Mouse (Mus musculus) cerebellum, adult 2 months (tissue): Measurements from ENCODE around the gene Gm595.

Experiments used
- CTCF ChIP-seq: fragments of 200-500 bp; IDR thresholded peaks from 2 replicates; pipeline ENCODE4 v1.5.1; 2011; ENCODE audit warnings: low read depth, mild to moderate bottlenecking, control low read depth, low read length, moderate library complexity, borderline replicate concordance; ENCODE audit not compliant: insufficient read depth
- POLR2A ChIP-seq: fragments of 200-500 bp; IDR thresholded peaks from 2 replicates; pipeline ENCODE4 v1.6.1; 2011; ENCODE audit warnings: low read length, control low read depth, borderline replicate concordance; ENCODE audit not compliant: insufficient read depth

- TF ChIP-seq POLR2A: no peak
- no peak for TF ChIP-seq CTCF
Measured at GRCm38 (mm10) chrX:48903744-48904143, 26.2 kb upstream of the Gm595 start.
